32 mouse cellular contexts compared by ENCODE assay signal in the genomic region with DNA sequence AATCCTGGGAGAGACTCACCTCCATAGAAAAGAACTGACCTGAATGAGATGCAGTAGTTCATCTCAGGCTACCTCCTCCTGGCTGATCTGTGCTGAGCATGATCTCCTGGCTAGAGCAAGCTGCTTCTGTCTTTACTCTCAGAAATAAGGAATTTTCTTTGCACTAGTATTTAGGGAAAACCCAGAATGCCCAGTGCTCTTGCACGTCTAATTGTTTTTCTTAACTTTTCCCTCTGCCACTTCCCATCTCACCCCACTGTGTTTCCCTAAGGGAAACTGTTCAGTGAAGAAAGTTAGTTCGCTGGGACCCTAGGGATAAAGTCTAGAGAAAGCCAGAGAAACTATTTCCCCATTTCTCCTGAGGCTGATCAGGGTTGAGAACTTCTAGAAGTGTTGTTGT. TPM values are rescaled to one million over a fixed set of nuclear protein-coding genes. Genes with fewer than 3 reads are reported as not detected.
"Had no signal": no experiment of that assay in that cellular context is flagged by ENCODE, and none has a peak within 500 bp of the region (broad histone marks: within the 10 kb centered on the region; RNA-seq: fewer than 3 reads in every experiment).

A gene (minus strand): TSS at position 101 of the 400 bp plus-strand sequence.

- ATAC-seq: forebrain, embryonic 13.5 days; forebrain, embryonic 14.5 days; forebrain, embryonic 15.5 days; forebrain, embryonic 16.5 days; forebrain, postnatal 0 days had no signal

- H3K4me3 ChIP-seq: embryonic facial prominence, embryonic 10.5 days; embryonic facial prominence, embryonic 12.5 days; embryonic facial prominence, embryonic 13.5 days; embryonic facial prominence, embryonic 15.5 days; erythroblast, embryonic 14.5 days; forebrain, embryonic 10.5 days; forebrain, embryonic 12.5 days; forebrain, embryonic 13.5 days; forebrain, embryonic 15.5 days; gastrocnemius, adult 2 months; heart, adult 2 months had no signal

- DNase-seq: cerebellum, adult 8-10 months; cerebellum, adult 9-10 months; cerebellum, adult 9-11 months; cerebellum, postnatal 10 days; cerebellum, postnatal 14 days; cerebellum, postnatal 25 days; cerebellum, postnatal 36 days; embryo, embryonic 11 days; forebrain, postnatal 0 days; gastrocnemius, adult 2 months; gastrocnemius, postnatal 10 days; gastrocnemius, postnatal 14 days; gastrocnemius, postnatal 25 days; gastrocnemius, postnatal 36 days; heart, adult 18-20 months; heart, adult 2 months had no signal

- H3K27ac ChIP-seq: embryonic facial prominence, embryonic 10.5 days; embryonic facial prominence, embryonic 12.5 days; embryonic facial prominence, embryonic 13.5 days; embryonic facial prominence, embryonic 15.5 days; forebrain, embryonic 10.5 days; forebrain, embryonic 12.5 days; forebrain, embryonic 13.5 days; forebrain, embryonic 15.5 days; gastrocnemius, adult 2 months; heart, adult 2 months had no signal

RNA-seq across cellular contexts. Expression of the gene that starts here (rescaled TPM):
- total RNA-seq: common myeloid progenitor, adult 5-6 weeks; forebrain, postnatal 0 days; gastrocnemius, adult 18-20 months; gastrocnemius, adult 2 months; gastrocnemius, adult 8-10 months; gastrocnemius, postnatal 10 days; gastrocnemius, postnatal 14 days; gastrocnemius, postnatal 25 days; gastrocnemius, postnatal 36 days; gastrocnemius, postnatal 4 days; heart, adult 18-20 months; heart, adult 2 months; heart, adult 8-10 months had no signal
